Mouse (Mus musculus) heart, embryonic 11.5 days (tissue): ENCODE results near the gene Slc22a8. TPM values are rescaled to one million over a fixed set of nuclear protein-coding genes. Genes with fewer than 3 reads are reported as not detected.

ENCODE experiments used
- ATAC-seq: fragments of 200-750 bp; cut with Nextera tagmentation; replicated peaks from 2 replicates; pipeline ENCODE4 v1.8.0; 2017; ENCODE audit warnings: moderate library complexity; ENCODE audit not compliant: insufficient number of reproducible peaks, low FRiP score, low TSS enrichment
- H3K27ac ChIP-seq: fragments of 300-500 bp; sonication (generic); 2 replicates; pipeline ENCODE4 v1.5.1; 2014; ENCODE audit warnings: mild to moderate bottlenecking, low read depth, low read length
- H3K27me3 ChIP-seq: fragments of 300-500 bp; sonication (generic); 2 replicates; pipeline ENCODE4 v1.6.1; 2014; ENCODE audit warnings: mild to moderate bottlenecking, low read length, mixed read lengths; ENCODE audit not compliant: control insufficient read depth, insufficient read depth
- H3K36me3 ChIP-seq: fragments of 300-500 bp; sonication (generic); 2 replicates; pipeline ENCODE4 v1.6.1; 2014; ENCODE audit warnings: mild to moderate bottlenecking, low read length, moderate library complexity, mixed read lengths; ENCODE audit not compliant: control insufficient read depth, insufficient read depth
- H3K4me1 ChIP-seq: fragments of 300-500 bp; sonication (generic); 2 replicates; pipeline ENCODE4 v1.6.1; 2014; ENCODE audit warnings: low read length; ENCODE audit not compliant: control insufficient read depth, insufficient read depth
- H3K4me2 ChIP-seq: fragments of 300-500 bp; sonication (generic); 2 replicates; pipeline ENCODE4 v1.6.1; 2014; ENCODE audit warnings: mild to moderate bottlenecking, moderate library complexity
- H3K4me3 ChIP-seq: fragments of 300-500 bp; sonication (generic); 2 replicates; pipeline ENCODE4 v1.5.1; 2014; ENCODE audit warnings: low read depth, low read length
- H3K9ac ChIP-seq: fragments of 300-500 bp; sonication (generic); 2 replicates; pipeline ENCODE4 v1.6.1; 2014; ENCODE audit warnings: mild to moderate bottlenecking, low read depth, low read length, moderate library complexity
- H3K9me3 ChIP-seq: fragments of 300-500 bp; sonication (generic); replicated peaks from 2 replicates; pipeline ENCODE4 v1.6.1; 2016; ENCODE audit warnings: low read length; ENCODE audit not compliant: control insufficient read depth
- WGBS: fragments of 180-500 bp; shearing (Covaris S2); extraction: QIAGEN DNeasy Blood & Tissue Kit; methylation state at CpG from one replicate; pipeline ENCODE4 v1.1.7; 2014; ENCODE audit not compliant: insufficient replicate concordance; 5-methylcytosine and 5-hydroxymethylcytosine counted together
- polyA plus RNA-seq: library from polyadenylated mRNA; unstranded; fragments of >200 nt; fragmentation: Nextera tagmentation; extraction: Ambion mirVana; gene quantifications from 2 replicates; pipeline ENCODE4 v1.2.1, GENCODE M21; 2014

Gene Slc22a8
- 0.07 TPM in 1 of 2 replicates, not detected in the other for polyA plus RNA-seq

- Histone ChIP-seq H3K36me3 (no peaks in the 10 kb centered on the region), H3K9ac (no peak within 1 kb of the TSS), H3K4me2 (no peak within 1 kb of the TSS), H3K27me3 (no peaks in the 10 kb centered on the region), H3K4me3 (no peak within 1 kb of the TSS), H3K9me3 (no peaks in the 10 kb centered on the region), H3K4me1 (peaks cover 17% of the 10 kb centered on the region), H3K27ac (no peak within 1 kb of the TSS)
- WGBS, result 75% methylated on average over 8 of the region's 8 CpGs
- no peak for ATAC-seq
These were observed at the start of gene Slc22a8 for GRCm38 (mm10) chr19:8590954-8591353. Gene Slc22a8, plus strand, starts transcription at chr19:8591254.

- no peaks in the 10 kb centered on the region for H3K36me3 ChIP-seq
- H3K4me1 ChIP-seq, result no peaks in the 10 kb centered on the region
- no peak overlapping the region for H3K4me2 ChIP-seq
- H3K4me3 ChIP-seq, result no peak overlapping the region
- H3K9me3 ChIP-seq, result no peaks in the 10 kb centered on the region
- ATAC-seq, result no peak
- no peak overlapping the region for H3K9ac ChIP-seq
- no peak overlapping the region for H3K27ac ChIP-seq
- no peaks in the 10 kb centered on the region for H3K27me3 ChIP-seq
- 59% methylated on average over 2 of the region's 2 CpGs for WGBS
These were observed 32.2 kb upstream of the Slc22a8 start for GRCm38 (mm10) chr19:8558897-8559296.

DNA sequence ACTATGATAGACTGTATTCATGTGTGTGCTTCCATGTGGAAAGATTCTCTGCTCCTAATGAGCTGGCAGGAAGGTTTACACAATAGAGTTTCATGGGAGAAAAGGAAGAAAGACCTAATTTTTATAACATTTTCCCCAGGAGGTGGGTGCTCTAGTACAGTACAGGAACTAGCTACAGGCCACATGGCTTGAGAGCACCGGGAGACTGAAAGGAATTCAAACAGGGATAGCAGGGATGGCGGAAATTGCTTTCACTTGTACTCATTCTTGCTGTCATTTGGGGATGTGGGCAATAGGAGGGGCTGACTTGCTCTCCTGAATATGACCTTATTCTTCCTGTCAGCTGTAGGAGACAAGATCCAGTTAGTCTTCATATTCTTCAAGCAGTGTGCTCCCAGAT is 27.0 kb upstream of the Slc22a8 start:
- Histone ChIP-seq H3K36me3 (no peaks in the 10 kb centered on the region), H3K9me3 (no peaks in the 10 kb centered on the region), H3K4me2 (no peak overlapping the region), H3K4me1 (peaks cover 13% of the 10 kb centered on the region), H3K27ac (no peak overlapping the region), H3K4me3 (no peak overlapping the region), H3K27me3 (no peaks in the 10 kb centered on the region), H3K9ac (no peak overlapping the region)
- WGBS, result 41% methylated on average over 2 of the region's 2 CpGs
- ATAC-seq, result no peak

DNA sequence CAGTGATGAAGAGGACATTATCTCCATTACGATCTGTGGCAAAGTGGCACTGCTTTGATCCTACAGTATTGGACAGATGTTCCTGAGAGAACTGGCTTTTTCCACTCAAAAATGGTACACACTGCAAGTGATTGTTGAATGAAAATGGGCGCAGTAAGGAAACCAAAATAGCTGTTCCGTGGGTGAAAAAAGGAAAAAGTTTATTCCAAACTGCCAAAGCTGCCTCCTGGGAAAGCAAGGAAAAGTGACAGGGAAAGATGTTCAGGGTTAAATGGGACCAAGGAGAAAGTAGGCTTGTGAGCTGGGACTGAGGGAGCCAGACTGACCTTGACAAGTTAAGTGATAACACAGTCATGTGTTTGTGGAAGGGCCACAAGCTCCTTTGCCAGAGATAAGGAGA is 26.6 kb upstream of the Slc22a8 start:
- Histone ChIP-seq H3K27me3 (no peaks in the 10 kb centered on the region), H3K27ac (no peak overlapping the region), H3K4me2 (no peak overlapping the region), H3K9me3 (no peaks in the 10 kb centered on the region), H3K4me3 (no peak overlapping the region), H3K4me1 (peaks cover 13% of the 10 kb centered on the region), H3K9ac (no peak overlapping the region), H3K36me3 (no peaks in the 10 kb centered on the region)
- WGBS, result 63% methylated on average over 3 of the region's 3 CpGs
- ATAC-seq, result no peak

GRCm38 (mm10) chr19:8565262-8565661 is 25.8 kb upstream of the Slc22a8 start:
- no peak overlapping the region for H3K4me2 ChIP-seq

DNA sequence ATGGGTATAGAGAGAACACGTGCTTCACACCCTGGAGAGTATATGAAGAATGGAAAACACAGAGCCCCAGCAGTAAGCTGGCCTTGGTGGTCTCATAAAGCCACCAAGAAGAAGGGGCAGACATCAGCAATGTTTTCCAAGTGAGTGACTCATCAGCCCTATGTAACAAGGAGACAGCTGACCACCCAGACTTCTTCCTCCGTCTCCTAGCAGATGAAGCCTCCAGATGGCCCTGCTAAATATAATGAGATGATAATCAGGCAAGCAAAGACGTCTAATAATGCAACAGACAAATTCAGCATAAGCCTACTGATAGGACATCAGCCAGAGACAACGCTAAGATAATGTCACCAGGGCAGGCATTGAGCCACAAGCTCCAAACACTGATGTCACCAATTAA is 25.1 kb upstream of the Slc22a8 start:
- Histone ChIP-seq H3K4me2 (no peak overlapping the region), H3K27me3 (no peaks in the 10 kb centered on the region), H3K36me3 (no peaks in the 10 kb centered on the region), H3K9me3 (no peaks in the 10 kb centered on the region), H3K9ac (no peak overlapping the region), H3K27ac (no peak overlapping the region), H3K4me3 (no peak overlapping the region), H3K4me1 (peaks cover 13% of the 10 kb centered on the region)
- ATAC-seq, result no peak
- WGBS, result 33% methylated on average over 4 of the region's 4 CpGs

More at GRCm38 (mm10) chr19:8565262-8565661, 25.8 kb upstream of the Slc22a8 start:
- Histone ChIP-seq H3K9ac (no peak overlapping the region), H3K9me3 (no peaks in the 10 kb centered on the region), H3K36me3 (no peaks in the 10 kb centered on the region), H3K4me1 (peaks cover 13% of the 10 kb centered on the region), H3K4me3 (no peak overlapping the region), H3K27ac (no peak overlapping the region), H3K27me3 (no peaks in the 10 kb centered on the region)
- ATAC-seq, result no peak
- WGBS, result 47% methylated on average over 2 of the region's 2 CpGs

GRCm38 (mm10) chr19:8567104-8567880 is 23.8 kb upstream of the Slc22a8 start:
- 46% methylated on average over 13 of the region's 13 CpGs for WGBS
- H3K4me2 ChIP-seq, result no peak overlapping the region
- no peaks in the 10 kb centered on the region for H3K27me3 ChIP-seq
- peaks cover 13% of the 10 kb centered on the region for H3K4me1 ChIP-seq
- H3K4me3 ChIP-seq, result no peak overlapping the region
- H3K27ac ChIP-seq, result no peak overlapping the region
- H3K9ac ChIP-seq, result no peak overlapping the region
- ATAC-seq, result no peak
- no peaks in the 10 kb centered on the region for H3K36me3 ChIP-seq
- H3K9me3 ChIP-seq, result no peaks in the 10 kb centered on the region

GRCm38 (mm10) chr19:8569453-8569863 is 21.6 kb upstream of the Slc22a8 start:
- Histone ChIP-seq H3K9me3 (no peaks in the 10 kb centered on the region), H3K4me2 (peak overlapping the region; percentile 68), H3K27ac (no peak overlapping the region), H3K27me3 (no peaks in the 10 kb centered on the region), H3K36me3 (no peaks in the 10 kb centered on the region), H3K4me1 (peaks cover 8% of the 10 kb centered on the region), H3K9ac (peak overlapping the region; percentile 49), H3K4me3 (peak overlapping the region; percentile 28)
- 5% methylated on average over 14 of the region's 14 CpGs for WGBS
- no peak for ATAC-seq
